Mouse (Mus musculus): ENCODE results near the gene Kbtbd13.

- TF ChIP-seq CTCF (IDR thresholded peaks at IDR 0.05; ENCODE audit: low read depth): no peak
- no peak for TF ChIP-seq EP300 (optimal IDR thresholded peaks at IDR 0.05)
Measured at GRCm38 (mm10) chr9:65346476-65347111, 44.9 kb downstream of the Kbtbd13 start.
